Comparison of ENCODE assay signal across 9 mouse cellular contexts in the genomic region with DNA sequence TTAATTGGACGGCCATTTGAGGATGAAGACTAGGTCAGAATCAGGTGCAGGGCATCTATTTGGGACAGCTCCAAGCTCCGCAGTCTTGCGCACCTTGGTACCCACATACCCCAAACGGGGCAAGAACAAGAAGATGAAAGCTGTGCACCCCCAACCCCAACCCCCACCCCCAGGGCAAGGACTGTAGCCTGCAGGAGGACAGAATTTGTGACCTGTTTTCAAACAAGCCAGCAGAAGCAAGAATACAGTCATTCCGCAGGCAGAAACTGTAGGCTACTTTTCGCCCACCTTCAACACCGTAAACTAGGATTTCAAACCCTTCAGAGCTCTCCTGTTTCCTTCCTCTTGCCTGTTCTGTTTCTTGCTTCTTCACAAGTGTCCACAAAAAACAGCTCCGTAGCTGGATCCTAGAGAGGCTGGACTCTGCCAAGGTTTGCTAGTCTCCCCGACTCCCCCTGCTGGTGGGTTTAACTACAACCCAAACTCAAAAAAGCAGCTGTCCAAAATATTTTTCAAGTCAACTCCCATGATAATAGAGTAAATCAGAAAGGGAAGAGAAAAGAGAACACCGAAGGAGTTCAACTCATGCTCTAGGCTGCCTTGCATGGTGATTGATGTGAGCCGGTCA.
A peak's percentile ranks its signal among the peaks of the same experiment; 100 is the strongest.
DNase-seq lines count a peak whose midpoint lies in the region; ATAC-seq and TF ChIP-seq lines count a peak whose summit lies in the region.
"Had no signal": no experiment of that assay in that cellular context is flagged by ENCODE, and none has a peak within 500 bp of the region (broad histone marks: within the 10 kb centered on the region; RNA-seq: fewer than 3 reads in every experiment).

No protein-coding gene starts in this region.

- H3K27ac ChIP-seq in intestine, postnatal 0 days (ENCODE audit: low read depth, low read length) = no peak overlapping the region
- H3K27ac ChIP-seq in intestine, embryonic 15.5 days = no peak overlapping the region
- H3K27ac ChIP-seq in forebrain, postnatal 0 days (ENCODE audit: low read depth, low read length) = 0 out of 2 replicates have a peak overlapping the region, but pooled peaks have one; percentile 21
- H3K27ac ChIP-seq in kidney, embryonic 16.5 days (ENCODE audit: low read length) = no peak overlapping the region
- H3K27ac ChIP-seq in limb, embryonic 11.5 days (replicated peaks; ENCODE audit: low read depth, low read length) = no peak overlapping the region
- H3K27ac ChIP-seq: limb, embryonic 13.5 days had no signal

- H3K9me3 ChIP-seq in intestine, postnatal 0 days (ENCODE audit: control insufficient read depth) = no peaks in the 10 kb centered on the region
- no peaks in the 10 kb centered on the region for H3K9me3 ChIP-seq in intestine, embryonic 15.5 days
- H3K9me3 ChIP-seq in forebrain, postnatal 0 days (ENCODE audit: low read length) = no peaks in the 10 kb centered on the region
- H3K9me3 ChIP-seq in kidney, embryonic 16.5 days (ENCODE audit: low read length) = no peaks in the 10 kb centered on the region
- H3K9me3 ChIP-seq in limb, embryonic 11.5 days (ENCODE audit: control insufficient read depth, low read length) = no peaks in the 10 kb centered on the region
- H3K9me3 ChIP-seq: limb, embryonic 13.5 days had no signal

- no peak overlapping the region for H3K9ac ChIP-seq in intestine, postnatal 0 days (ENCODE audit: low read depth, low read length)
- H3K9ac ChIP-seq in intestine, embryonic 15.5 days = no peak overlapping the region
- no peak overlapping the region for H3K9ac ChIP-seq in forebrain, postnatal 0 days
- H3K9ac ChIP-seq in kidney, embryonic 16.5 days (replicated peaks; ENCODE audit: low read length) = no peak overlapping the region
- H3K9ac ChIP-seq in limb, embryonic 11.5 days (ENCODE audit: low read length) = no peak overlapping the region
- H3K9ac ChIP-seq: limb, embryonic 13.5 days had no signal

- no peak overlapping the region for H3K4me2 ChIP-seq in intestine, postnatal 0 days (replicated peaks; ENCODE audit: low read depth)
- H3K4me2 ChIP-seq in intestine, embryonic 15.5 days (replicated peaks) = no peak overlapping the region
- H3K4me2 ChIP-seq in forebrain, postnatal 0 days (ENCODE audit: low read depth) = no peak overlapping the region
- H3K4me2 ChIP-seq in kidney, embryonic 16.5 days (replicated peaks; ENCODE audit: low read depth, low read length) = 0 out of 2 replicates have a peak overlapping the region, but pooled peaks have one; percentile 11
- no peak overlapping the region for H3K4me2 ChIP-seq in limb, embryonic 11.5 days (ENCODE audit: low read depth, severe bottlenecking)
- H3K4me2 ChIP-seq: limb, embryonic 13.5 days had no signal

- DNase-seq in brain, adult 2 months (ENCODE audit: low read depth, low spot score) = peak; percentile 68
- DNase-seq in forebrain, postnatal 0 days = peak; percentile 71
- DNase-seq in limb, embryonic 11.5 days (ENCODE audit: low spot score) = peak; percentile 77
- peak; percentile 85 for DNase-seq in retina, postnatal 1 day

- H3K4me1 ChIP-seq in intestine, postnatal 0 days (replicated peaks; ENCODE audit: control insufficient read depth, insufficient read depth, low read length) = no peaks in the 10 kb centered on the region
- no peaks in the 10 kb centered on the region for H3K4me1 ChIP-seq in intestine, embryonic 15.5 days (replicated peaks)
- H3K4me1 ChIP-seq in forebrain, postnatal 0 days (ENCODE audit: insufficient read depth) = no peaks in the 10 kb centered on the region
- peaks cover 11% of the 10 kb centered on the region; the same call in 1 of the 2 replicates for H3K4me1 ChIP-seq in kidney, embryonic 16.5 days (ENCODE audit: insufficient read depth, low read length)
- H3K4me1 ChIP-seq in limb, embryonic 11.5 days (ENCODE audit: control insufficient read depth, insufficient read depth, low read length) = peaks cover 3% of the 10 kb centered on the region

- H3K36me3 ChIP-seq in intestine, postnatal 0 days (ENCODE audit: control insufficient read depth, insufficient read depth) = no peaks in the 10 kb centered on the region
- H3K36me3 ChIP-seq in intestine, embryonic 15.5 days = no peaks in the 10 kb centered on the region
- H3K36me3 ChIP-seq in forebrain, postnatal 0 days (ENCODE audit: insufficient read depth) = no peaks in the 10 kb centered on the region
- H3K36me3 ChIP-seq in kidney, embryonic 16.5 days (ENCODE audit: insufficient read depth, low read length) = no peaks in the 10 kb centered on the region
- H3K36me3 ChIP-seq in limb, embryonic 11.5 days (ENCODE audit: control insufficient read depth, insufficient read depth, low read length) = no peaks in the 10 kb centered on the region
- H3K36me3 ChIP-seq: limb, embryonic 13.5 days had no signal

- no peaks in the 10 kb centered on the region for H3K27me3 ChIP-seq in intestine, postnatal 0 days (replicated peaks; ENCODE audit: control insufficient read depth, insufficient read depth, low read length)
- H3K27me3 ChIP-seq in intestine, embryonic 15.5 days (replicated peaks) = no peaks in the 10 kb centered on the region
- H3K27me3 ChIP-seq in forebrain, postnatal 0 days (ENCODE audit: insufficient read depth, low read length) = no peaks in the 10 kb centered on the region
- H3K27me3 ChIP-seq in kidney, embryonic 16.5 days (ENCODE audit: insufficient read depth, low read length) = peaks cover 4% of the 10 kb centered on the region; the same call in 1 of the 2 replicates
- no peaks in the 10 kb centered on the region for H3K27me3 ChIP-seq in limb, embryonic 11.5 days (ENCODE audit: control insufficient read depth, insufficient read depth, low read length)

- peak; percentile 65 for TF ChIP-seq CTCF in intestine, postnatal 0 days (IDR thresholded peaks at IDR 0.05; ENCODE audit: low read depth)
- TF ChIP-seq CTCF in forebrain, postnatal 0 days (IDR thresholded peaks at IDR 0.05; ENCODE audit: low read depth) = peak; percentile 63

- 69% methylated on average over 11 of the region's 11 CpGs for WGBS in intestine, postnatal 0 days
- WGBS in intestine, embryonic 15.5 days = 72% methylated on average over 11 of the region's 11 CpGs
- WGBS in forebrain, postnatal 0 days = 55% methylated on average over 11 of the region's 11 CpGs
- WGBS in kidney, embryonic 16.5 days = 61% methylated on average over 11 of the region's 11 CpGs
- 68% methylated on average over 11 of the region's 11 CpGs for WGBS in limb, embryonic 11.5 days

- H3K4me3 ChIP-seq in intestine, postnatal 0 days (ENCODE audit: low read depth, low read length) = no peak overlapping the region
- H3K4me3 ChIP-seq in intestine, embryonic 15.5 days (replicated peaks) = no peak overlapping the region
- no peak overlapping the region for H3K4me3 ChIP-seq in forebrain, postnatal 0 days (ENCODE audit: low read depth, low read length)
- H3K4me3 ChIP-seq in kidney, embryonic 16.5 days (ENCODE audit: low read length) = no peak overlapping the region
- no peak overlapping the region for H3K4me3 ChIP-seq in limb, embryonic 11.5 days (ENCODE audit: low read depth, low read length)
- H3K4me3 ChIP-seq: limb, embryonic 13.5 days had no signal

- no peak for ATAC-seq in intestine, postnatal 0 days
- no peak for ATAC-seq in intestine, embryonic 15.5 days
- peak; percentile 63; the same call in 1 of the 2 replicates for ATAC-seq in forebrain, postnatal 0 days
- no peak for ATAC-seq in kidney, embryonic 16.5 days (ENCODE audit: low FRiP score, low TSS enrichment)
- ATAC-seq in limb, embryonic 11.5 days (ENCODE audit: insufficient number of reproducible peaks, low FRiP score, low TSS enrichment, low read depth) = no peak
- no peak for ATAC-seq in monocyte, adult 5-6 weeks (replicated peaks; ENCODE audit: insufficient number of reproducible peaks, low FRiP score, low TSS enrichment, poor library complexity, severe bottlenecking)
